Mouse (Mus musculus): Measurements from ENCODE around the gene Mybl2. TPM values are rescaled to one million over a fixed set of nuclear protein-coding genes. Genes with fewer than 3 reads are reported as not detected.

Mybl2 gene
- polyA plus RNA-seq, 1 experiment: 6.5 TPM

- H3K27ac ChIP-seq (ENCODE audit: insufficient read depth, low read depth, low read length): no peak overlapping the region
- H3K4me3 ChIP-seq (ENCODE audit: insufficient read depth, low read length): no peak overlapping the region
- no peak for TF ChIP-seq POLR2A (IDR thresholded peaks at IDR 0.05; ENCODE audit: borderline replicate concordance, low read depth, low read length)
- no peak for TF ChIP-seq CTCF (IDR thresholded peaks at IDR 0.05; ENCODE audit: low read depth, low read length)
- H3K4me1 ChIP-seq (ENCODE audit: control insufficient read depth, insufficient read depth, low read length): peaks cover 6% of the 10 kb centered on the region
Observed at GRCm38 (mm10) chr2:163067233-163067632, 12.7 kb downstream of the Mybl2 start.

GRCm38 (mm10) chr2:163070213-163070612 is 15.7 kb downstream of the Mybl2 start:
- no peak for TF ChIP-seq CTCF (IDR thresholded peaks at IDR 0.05; ENCODE audit: low read depth, low read length)
- TF ChIP-seq POLR2A (IDR thresholded peaks at IDR 0.05; ENCODE audit: borderline replicate concordance, low read depth, low read length): no peak
- Histone ChIP-seq H3K4me1 (ENCODE audit: control insufficient read depth, insufficient read depth, low read length) (peaks cover 4% of the 10 kb centered on the region), H3K4me3 (ENCODE audit: insufficient read depth, low read length) (no peak overlapping the region), H3K27ac (ENCODE audit: insufficient read depth, low read depth, low read length) (no peak overlapping the region)

GRCm38 (mm10) chr2:163071590-163071989 is 17.1 kb downstream of the Mybl2 start:
- Histone ChIP-seq H3K4me1 (ENCODE audit: control insufficient read depth, insufficient read depth, low read length) (no peaks in the 10 kb centered on the region), H3K27ac (ENCODE audit: insufficient read depth, low read depth, low read length) (no peak overlapping the region), H3K4me3 (ENCODE audit: insufficient read depth, low read length) (no peak overlapping the region)
- no peak for TF ChIP-seq CTCF (IDR thresholded peaks at IDR 0.05; ENCODE audit: low read depth, low read length)
- no peak for TF ChIP-seq POLR2A (IDR thresholded peaks at IDR 0.05; ENCODE audit: borderline replicate concordance, low read depth, low read length)

GRCm38 (mm10) chr2:163073023-163073757 is 18.7 kb downstream of the Mybl2 start:
- H3K4me1 ChIP-seq (ENCODE audit: control insufficient read depth, insufficient read depth, low read length): no peaks in the 10 kb centered on the region
- H3K4me3 ChIP-seq (ENCODE audit: insufficient read depth, low read length): no peak overlapping the region
- H3K27ac ChIP-seq (ENCODE audit: insufficient read depth, low read depth, low read length): no peak overlapping the region
- TF ChIP-seq CTCF (IDR thresholded peaks at IDR 0.05; ENCODE audit: low read depth, low read length) (no peak), POLR2A (IDR thresholded peaks at IDR 0.05; ENCODE audit: borderline replicate concordance, low read depth, low read length) (no peak)

- Histone ChIP-seq H3K4me3 (ENCODE audit: insufficient read depth, low read length) (no peak overlapping the region), H3K4me1 (ENCODE audit: control insufficient read depth, insufficient read depth, low read length) (no peaks in the 10 kb centered on the region), H3K27ac (ENCODE audit: insufficient read depth, low read depth, low read length) (no peak overlapping the region)
- TF ChIP-seq CTCF (IDR thresholded peaks at IDR 0.05; ENCODE audit: low read depth, low read length) (no peak), POLR2A (IDR thresholded peaks at IDR 0.05; ENCODE audit: borderline replicate concordance, low read depth, low read length) (no peak)
Observed at GRCm38 (mm10) chr2:163074006-163074405, 19.5 kb downstream of the Mybl2 start.

- no peak overlapping the region for H3K4me3 ChIP-seq (ENCODE audit: insufficient read depth, low read length)
- H3K27ac ChIP-seq (ENCODE audit: insufficient read depth, low read depth, low read length): no peak overlapping the region
- TF ChIP-seq CTCF (IDR thresholded peaks at IDR 0.05; ENCODE audit: low read depth, low read length): no peak
- no peak for TF ChIP-seq POLR2A (IDR thresholded peaks at IDR 0.05; ENCODE audit: borderline replicate concordance, low read depth, low read length)
Observed at GRCm38 (mm10) chr2:163074808-163075207, 20.3 kb downstream of the Mybl2 start.

GRCm38 (mm10) chr2:163075234-163075633 is 20.7 kb downstream of the Mybl2 start:
- Histone ChIP-seq H3K4me1 (ENCODE audit: control insufficient read depth, insufficient read depth, low read length) (no peaks in the 10 kb centered on the region), H3K27ac (ENCODE audit: insufficient read depth, low read depth, low read length) (no peak overlapping the region), H3K4me3 (ENCODE audit: insufficient read depth, low read length) (no peak overlapping the region)
- TF ChIP-seq CTCF (IDR thresholded peaks at IDR 0.05; ENCODE audit: low read depth, low read length) (no peak), POLR2A (IDR thresholded peaks at IDR 0.05; ENCODE audit: borderline replicate concordance, low read depth, low read length) (no peak)

More at GRCm38 (mm10) chr2:163074808-163075207, 20.3 kb downstream of the Mybl2 start:
- H3K4me1 ChIP-seq (ENCODE audit: control insufficient read depth, insufficient read depth, low read length): no peaks in the 10 kb centered on the region

- Histone ChIP-seq H3K4me3 (ENCODE audit: insufficient read depth, low read length) (no peak overlapping the region), H3K27ac (ENCODE audit: insufficient read depth, low read depth, low read length) (no peak overlapping the region), H3K4me1 (ENCODE audit: control insufficient read depth, insufficient read depth, low read length) (no peaks in the 10 kb centered on the region; the same call in 1 of the 2 replicates)
- TF ChIP-seq POLR2A (IDR thresholded peaks at IDR 0.05; ENCODE audit: borderline replicate concordance, low read depth, low read length): no peak
- no peak for TF ChIP-seq CTCF (IDR thresholded peaks at IDR 0.05; ENCODE audit: low read depth, low read length)
Observed at GRCm38 (mm10) chr2:163079041-163079440, 24.6 kb downstream of the Mybl2 start.

- Histone ChIP-seq H3K4me3 (ENCODE audit: insufficient read depth, low read length) (no peak overlapping the region), H3K4me1 (ENCODE audit: control insufficient read depth, insufficient read depth, low read length) (no peaks in the 10 kb centered on the region; the same call in 1 of the 2 replicates), H3K27ac (ENCODE audit: insufficient read depth, low read depth, low read length) (no peak overlapping the region)
- TF ChIP-seq CTCF (IDR thresholded peaks at IDR 0.05; ENCODE audit: low read depth, low read length): no peak
- TF ChIP-seq POLR2A (IDR thresholded peaks at IDR 0.05; ENCODE audit: borderline replicate concordance, low read depth, low read length): no peak
Observed at GRCm38 (mm10) chr2:163082591-163082990, 28.1 kb downstream of the Mybl2 start.

GRCm38 (mm10) chr2:163084519-163084918 is 30.0 kb downstream of the Mybl2 start:
- no peaks in the 10 kb centered on the region; the same call in 1 of the 2 replicates for H3K4me1 ChIP-seq (ENCODE audit: control insufficient read depth, insufficient read depth, low read length)
- H3K4me3 ChIP-seq (ENCODE audit: insufficient read depth, low read length): no peak overlapping the region
- H3K27ac ChIP-seq (ENCODE audit: insufficient read depth, low read depth, low read length): no peak overlapping the region
- no peak for TF ChIP-seq POLR2A (IDR thresholded peaks at IDR 0.05; ENCODE audit: borderline replicate concordance, low read depth, low read length)
- no peak for TF ChIP-seq CTCF (IDR thresholded peaks at IDR 0.05; ENCODE audit: low read depth, low read length)

Measured in bone marrow macrophage, adult 2 months (primary cell).